Mouse (Mus musculus): ENCODE measurements around the gene Ptpre.

Ptpre gene

GRCm38 (mm10) chr7:135722011-135722838 lies 184.9 kb downstream of the Ptpre start:
- DNase-seq (ENCODE audit: extremely low spot score, low spot score): no peak

- DNase-seq (ENCODE audit: extremely low spot score, low spot score): no peak
Measured at GRCm38 (mm10) chr7:135723672-135724341, 186.5 kb downstream of the Ptpre start.

GRCm38 (mm10) chr7:135726707-135727106 lies 189.4 kb downstream of the Ptpre start:
- no peak for DNase-seq (ENCODE audit: extremely low spot score, low spot score)

GRCm38 (mm10) chr7:135728038-135728437 lies 190.8 kb downstream of the Ptpre start:
- no peak for DNase-seq (ENCODE audit: extremely low spot score, low spot score)

GRCm38 (mm10) chr7:135734379-135734778 lies 197.1 kb downstream of the Ptpre start:
- DNase-seq (ENCODE audit: extremely low spot score, low spot score): no peak

- no peak for DNase-seq (ENCODE audit: extremely low spot score, low spot score)
Measured at GRCm38 (mm10) chr7:135734911-135735646, 197.8 kb downstream of the Ptpre start.

Measured in neural tube, embryonic 10.5 days (tissue).